Mouse (Mus musculus): ENCODE measurements around the gene Ror2.

GRCm38 (mm10) chr13:53159501-53159900, 126.4 kb downstream of the Ror2 start:
- TF ChIP-seq POLR2A (IDR thresholded peaks at IDR 0.05; ENCODE audit: control insufficient read depth, extremely low read depth, insufficient read depth, low read length, poor library complexity) (no peak), CTCF (IDR thresholded peaks at IDR 0.05; ENCODE audit: borderline replicate concordance, control insufficient read depth, extremely low read depth, insufficient read depth, low read length, poor library complexity) (no peak)

All from thymus, adult 2 months (tissue).